Mouse (Mus musculus) CD4-positive naive resting alpha-beta T cell, adult 76 days (primary cell): Measurements from ENCODE around the gene Grid1. TPM values are rescaled to one million over a fixed set of nuclear protein-coding genes. Genes with fewer than 3 reads are reported as not detected.

Experiments
- total RNA-seq: library from RNA; stranded (reverse); gene quantifications from one replicate; pipeline ENCODE4 v1.2.4, GENCODE M21; 2023

The Grid1 gene
- total RNA-seq: not detected

GRCm38 (mm10) chr14:34819919-34820652 lies at the start of gene Grid1:
Gene Grid1 (plus strand): TSS chr14:34820108.

Other genes starting within 250 kb of the Grid1 start
- gene Ldb3, start 231.4 kb upstream of the Grid1 start, total RNA-seq: not detected
- gene Opn4, start 220.0 kb upstream of the Grid1 start, total RNA-seq: not detected
- 105 TPM for gene Wapl, start 146.2 kb upstream of the Grid1 start, total RNA-seq